Mouse (Mus musculus) bone marrow, adult 2 months (tissue): ENCODE data around the gene Rhot2.

ENCODE experiments used
- CTCF ChIP-seq: fragments of 200-500 bp; IDR thresholded peaks from 2 replicates; pipeline ENCODE4 v1.5.1; 2011; ENCODE audit warnings: low read length, control low read depth; ENCODE audit not compliant: control insufficient read depth, insufficient read depth
- POLR2A ChIP-seq: fragments of 200-500 bp; IDR thresholded peaks from 2 replicates; pipeline ENCODE4 v1.6.1; 2011; ENCODE audit warnings: low read depth, mild to moderate bottlenecking, control low read depth, low read length, borderline replicate concordance; ENCODE audit not compliant: control insufficient read depth

DNA sequence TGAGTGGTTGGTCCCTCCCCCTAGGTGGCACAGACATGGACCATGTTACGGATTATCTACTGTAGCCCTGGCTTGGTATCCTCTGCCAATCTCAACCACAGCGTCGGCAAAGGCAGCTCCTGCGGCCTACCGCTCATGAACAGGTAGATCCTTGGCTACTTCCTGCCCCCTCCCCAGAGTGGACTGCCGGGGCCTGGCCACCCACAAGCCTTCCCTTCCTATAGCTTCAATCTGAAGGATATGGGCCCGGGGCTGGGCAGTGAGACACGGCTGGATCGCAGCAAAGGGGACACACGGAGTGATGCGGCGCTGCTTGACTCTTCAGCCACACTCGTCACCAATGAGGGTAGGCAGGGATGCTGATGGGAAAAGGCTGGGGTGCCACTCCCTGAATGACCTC lies 17.6 kb downstream of the Rhot2 start:
- no peak for TF ChIP-seq CTCF
- no peak for TF ChIP-seq POLR2A
